Mouse (Mus musculus): ENCODE results near the gene Slc4a5.

GRCm38 (mm10) chr6:83315293-83315692 lies 95.7 kb downstream of the Slc4a5 start:
- TF ChIP-seq POLR2A (IDR thresholded peaks at IDR 0.05; ENCODE audit: extremely low read depth, insufficient read depth, low read length), result no peak
- no peak for TF ChIP-seq CTCF (IDR thresholded peaks at IDR 0.05; ENCODE audit: extremely low read depth, insufficient read depth, low read length)
